Mouse (Mus musculus) ovary, postnatal 10 days (tissue): ENCODE measurements around the gene 4931422A03Rik.
"Not testable (repeated sequence)": the region's sequence is repeated elsewhere in the genome, so short reads cannot be mapped to it uniquely, and the experiment has no call there.

Experiments
- DNase-seq: peaks from one replicate; pipeline ENCODE4 v3.0.0; 2022; ENCODE audit warnings: low spot score

Gene 4931422A03Rik

DNA sequence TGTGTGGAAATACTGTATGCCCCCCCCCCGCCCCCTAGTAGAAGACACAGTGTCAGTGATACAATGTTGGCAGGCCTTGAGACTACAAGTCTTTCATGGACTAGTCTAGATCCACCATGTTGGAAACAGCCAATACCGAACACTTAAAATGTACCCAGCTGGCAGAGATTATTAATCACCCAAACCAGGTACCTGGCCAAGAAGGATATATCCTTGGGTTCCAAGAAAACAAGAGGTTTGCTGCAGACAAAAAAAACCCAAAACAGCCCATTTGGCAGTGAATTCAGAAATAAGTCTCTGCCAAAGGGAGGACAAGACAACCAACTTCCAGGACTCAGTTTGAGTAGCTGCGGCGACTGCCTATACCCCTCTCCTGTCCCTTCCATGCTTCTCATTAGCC, 3.5 kb downstream of the 4931422A03Rik start:
- no peak for DNase-seq

DNA sequence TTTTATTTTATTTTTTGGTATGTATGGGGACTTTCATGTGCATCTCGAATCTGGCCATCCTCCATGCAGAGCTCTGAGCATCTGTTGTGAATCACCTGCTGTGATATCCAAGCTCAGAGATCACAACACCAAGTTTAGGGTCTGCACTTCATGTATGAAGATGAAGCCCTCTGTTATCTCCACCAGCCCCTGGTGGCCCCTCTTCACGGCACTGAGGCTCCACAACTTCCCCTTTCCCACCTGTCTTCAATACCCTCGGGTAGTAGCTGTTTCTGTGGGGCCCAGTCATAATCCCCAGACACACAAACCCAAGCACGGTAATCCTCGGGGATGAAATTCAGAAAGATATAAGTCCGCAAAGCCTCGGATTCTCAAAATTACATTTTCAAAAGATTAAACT, 5.1 kb downstream of the 4931422A03Rik start:
- DNase-seq, result no peak

- DNase-seq, result not testable (repeated sequence)
Observed at GRCm38 (mm10) chr2:104008853-104009252, 19.3 kb downstream of the 4931422A03Rik start.

GRCm38 (mm10) chr2:104007793-104008519, 20.2 kb downstream of the 4931422A03Rik start:
- no peak for DNase-seq

GRCm38 (mm10) chr2:104002711-104003413, 25.3 kb downstream of the 4931422A03Rik start:
- DNase-seq, result no peak

- no peak for DNase-seq
Observed at GRCm38 (mm10) chr2:104001861-104002260, 26.3 kb downstream of the 4931422A03Rik start.

DNA sequence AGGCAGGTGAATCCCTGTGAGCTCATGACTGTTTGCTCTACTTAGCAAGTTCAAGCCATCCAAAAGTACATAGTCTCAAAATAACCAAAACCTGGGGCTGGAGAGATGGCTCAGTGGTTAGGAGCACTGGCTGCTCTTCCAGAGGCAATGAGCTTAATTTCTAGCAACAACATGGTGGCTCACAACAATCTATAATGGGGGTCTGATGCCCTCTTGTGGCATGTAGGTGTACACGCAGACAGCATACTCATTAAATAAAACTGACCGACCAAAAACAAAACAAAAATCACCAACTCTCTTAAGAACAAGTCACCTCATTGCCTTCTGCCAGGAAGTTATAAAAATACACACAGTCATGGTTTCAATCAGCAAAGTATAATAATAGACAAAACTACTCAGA, 27.1 kb downstream of the 4931422A03Rik start:
- DNase-seq, result no peak

DNA sequence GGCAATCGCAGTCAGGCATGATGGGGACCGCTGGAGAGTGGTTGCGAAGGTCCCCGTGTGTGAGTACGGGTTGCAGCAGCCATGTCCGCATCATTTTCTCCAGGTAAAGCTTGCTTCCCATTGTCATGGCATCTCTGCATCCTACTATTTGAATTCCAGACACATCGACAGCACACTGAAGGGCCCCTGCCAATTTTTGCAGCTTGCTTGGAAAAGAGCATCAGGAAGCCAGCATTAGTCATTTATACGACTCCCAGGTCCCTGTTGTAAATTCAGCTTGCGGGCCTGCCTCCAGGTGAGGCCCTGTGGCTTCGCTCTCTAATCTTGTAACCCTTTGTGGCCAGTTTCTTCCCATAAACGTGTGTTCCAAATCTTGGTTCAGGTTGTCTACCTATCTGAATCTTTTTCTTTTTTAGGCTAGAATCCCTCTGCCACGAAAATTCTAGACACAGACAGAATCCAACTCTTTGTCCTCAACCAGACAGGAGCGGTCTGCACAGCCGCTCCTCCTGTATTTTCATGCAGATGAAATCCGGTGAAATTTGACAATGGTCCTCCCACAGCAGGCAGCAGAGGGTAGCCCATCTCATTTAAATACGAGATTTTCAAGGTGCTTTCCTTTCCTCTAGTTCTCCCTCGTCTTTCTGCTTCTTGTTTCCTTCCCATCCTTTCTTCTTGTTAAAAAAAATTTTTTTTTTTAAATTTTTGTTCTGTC, 35.4 kb downstream of the 4931422A03Rik start:
- no peak for DNase-seq

DNA sequence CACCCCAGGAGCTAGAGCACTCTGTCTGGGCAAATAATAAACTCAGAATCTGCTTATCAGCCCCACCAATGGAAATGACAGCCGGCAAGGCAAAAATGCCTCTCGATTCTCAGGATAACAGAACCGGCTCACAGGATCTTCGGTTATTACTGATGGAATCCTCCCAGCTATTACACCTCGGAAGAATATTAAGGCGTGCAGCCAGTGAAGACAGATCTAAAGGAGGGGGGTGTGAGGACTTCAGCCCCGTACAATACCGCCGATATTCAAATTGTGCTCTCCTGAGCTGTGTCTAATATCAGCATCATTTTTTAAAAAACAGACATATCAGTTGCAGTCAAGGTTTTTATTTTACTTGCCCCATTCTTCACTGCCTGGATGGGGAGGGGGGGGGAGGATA, 36.0 kb downstream of the 4931422A03Rik start:
- no peak for DNase-seq

GRCm38 (mm10) chr2:103991303-103991702, 36.9 kb downstream of the 4931422A03Rik start:
- DNase-seq, result no peak

DNA sequence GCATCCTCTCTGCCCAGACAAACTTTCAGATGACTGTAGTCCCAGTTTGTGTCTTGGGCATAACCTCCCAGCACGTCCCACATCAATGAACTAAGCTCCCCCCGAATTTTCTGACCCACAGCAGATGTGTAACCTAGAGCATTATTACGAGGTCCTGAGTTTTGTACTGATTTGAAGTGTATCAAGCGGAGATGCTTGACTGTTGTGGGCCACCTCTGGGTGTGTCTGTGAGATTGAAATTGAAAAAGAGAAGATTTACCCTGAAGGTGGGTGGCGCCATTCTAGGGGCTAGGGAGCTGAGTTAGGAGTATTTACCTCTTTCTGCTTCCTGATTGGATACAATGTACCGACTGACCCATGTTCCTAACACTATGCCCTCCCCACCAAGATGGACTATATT, 38.4 kb downstream of the 4931422A03Rik start:
- DNase-seq, result no peak

GRCm38 (mm10) chr2:103987595-103987994, 40.6 kb downstream of the 4931422A03Rik start:
- DNase-seq, result not testable (repeated sequence)

DNA sequence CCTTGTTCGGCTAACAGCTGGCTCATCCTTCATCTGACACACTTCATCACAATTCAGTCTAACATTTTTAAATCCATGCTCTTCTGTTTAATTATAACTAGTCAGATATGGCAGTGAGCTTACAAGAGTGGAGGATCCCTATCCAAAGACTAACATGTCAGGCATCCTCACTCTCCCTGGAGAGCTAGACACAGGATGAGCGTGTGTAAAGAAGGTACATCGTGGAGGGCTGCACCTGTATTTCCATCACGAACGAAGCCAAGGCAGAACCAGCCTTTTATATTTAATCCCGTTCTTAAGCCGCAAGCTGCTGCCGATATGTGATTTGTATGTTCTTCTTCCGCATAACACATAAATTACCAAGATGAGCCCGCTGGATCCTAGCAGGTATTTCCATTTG, 45.0 kb downstream of the 4931422A03Rik start:
- DNase-seq, result no peak

- peak; percentile 46 for DNase-seq
Observed at GRCm38 (mm10) chr2:103982250-103982649, 45.9 kb downstream of the 4931422A03Rik start.

DNA sequence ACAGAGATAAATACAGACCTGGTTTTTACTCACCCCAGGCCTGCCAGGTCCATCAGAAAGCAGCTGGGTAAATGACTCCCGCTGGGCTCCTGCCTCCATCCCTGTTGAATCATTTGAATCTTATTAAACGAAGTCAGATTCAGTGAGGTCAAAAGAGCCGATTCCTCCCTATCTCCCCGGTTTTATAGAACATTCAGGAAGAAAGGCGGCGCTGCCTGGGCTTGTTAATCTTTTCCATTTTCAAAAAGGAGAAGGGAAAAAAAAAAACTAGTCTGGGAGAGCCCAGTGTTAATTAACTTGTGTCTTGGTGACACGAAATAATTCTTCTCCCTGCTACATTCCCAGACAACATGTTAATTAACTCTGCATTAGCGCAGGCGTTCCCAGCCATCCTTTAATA, 50.4 kb downstream of the 4931422A03Rik start:
- no peak for DNase-seq

- DNase-seq, result no peak
Observed at GRCm38 (mm10) chr2:103977216-103977615, 50.9 kb downstream of the 4931422A03Rik start.

GRCm38 (mm10) chr2:103975904-103976303, 52.3 kb downstream of the 4931422A03Rik start:
- no peak for DNase-seq

- no peak for DNase-seq
Observed at GRCm38 (mm10) chr2:103971838-103972237, 56.3 kb downstream of the 4931422A03Rik start.

- peak; percentile 3 for DNase-seq
Observed at GRCm38 (mm10) chr2:103970791-103971649, 57.1 kb downstream of the 4931422A03Rik start.

DNA sequence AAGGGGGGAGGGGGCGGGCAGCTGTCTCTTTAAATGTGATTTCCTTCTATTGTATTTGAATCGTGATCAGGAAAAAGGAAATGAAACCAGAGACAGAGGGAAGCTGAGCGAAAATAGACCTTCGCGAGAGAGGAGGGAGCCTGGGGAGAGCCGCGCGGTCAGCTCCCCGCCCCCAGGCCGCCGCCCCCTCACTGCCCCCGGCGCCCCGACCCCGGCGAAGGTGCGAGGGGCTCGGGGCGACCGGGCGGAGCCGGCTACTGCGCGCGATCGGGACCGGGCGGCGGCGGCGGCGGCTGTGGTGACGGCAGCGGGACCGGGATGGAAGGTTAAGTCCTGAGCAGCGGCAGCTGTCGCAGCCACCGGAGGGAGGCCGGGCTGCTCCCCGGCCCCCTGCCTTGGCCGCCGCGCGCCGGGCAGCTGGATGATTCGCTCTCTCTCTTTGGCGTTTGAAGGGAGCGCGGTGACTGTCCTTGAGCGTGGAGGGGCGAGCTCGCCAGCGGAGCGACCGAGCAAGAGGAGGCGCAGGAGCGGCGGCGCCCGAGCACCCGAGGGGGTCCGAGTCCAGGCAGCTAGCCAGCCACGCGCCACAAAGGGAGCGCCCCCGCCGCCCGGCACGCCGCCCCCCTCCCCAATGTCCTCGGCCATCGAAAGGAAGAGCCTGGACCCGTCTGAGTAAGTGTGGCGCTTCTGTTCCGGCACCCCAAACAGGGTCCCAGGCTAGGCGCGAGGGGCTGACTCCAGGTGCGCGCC, 57.9 kb downstream of the 4931422A03Rik start:
- DNase-seq, result peak; percentile 19

DNA sequence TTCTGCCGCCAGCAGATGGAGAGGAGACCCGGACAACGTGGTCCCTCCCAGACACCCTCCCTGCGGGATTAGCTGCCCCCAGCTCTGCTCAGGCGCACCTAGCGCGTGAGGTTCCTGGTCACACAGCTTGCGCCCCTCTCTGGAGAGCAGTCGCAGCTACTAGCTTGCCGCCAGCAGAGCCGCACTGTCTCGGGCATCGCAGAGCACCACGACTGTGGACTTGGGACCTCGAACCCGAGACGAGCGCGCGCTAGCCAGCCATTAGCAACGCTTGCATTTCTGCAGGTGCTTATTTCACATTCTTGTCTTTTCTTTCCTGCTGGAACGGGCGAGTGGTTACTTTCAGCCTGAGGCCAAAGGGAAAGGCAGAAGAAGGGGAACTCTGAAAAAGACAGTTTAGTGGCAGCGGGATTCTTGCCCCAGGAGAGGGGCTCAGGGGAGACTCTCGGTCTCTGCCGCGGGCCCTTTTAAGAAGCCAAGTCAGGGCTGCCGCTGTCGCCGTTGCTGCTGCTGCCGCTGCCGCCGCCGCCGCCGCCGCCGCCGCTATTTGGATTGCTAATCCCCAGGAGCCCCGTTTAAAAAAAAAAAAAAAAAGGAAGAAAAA, 58.6 kb downstream of the 4931422A03Rik start:
- peak; percentile 19 for DNase-seq
